Mouse (Mus musculus): Measurements from ENCODE around the gene Pou6f2.

DNA sequence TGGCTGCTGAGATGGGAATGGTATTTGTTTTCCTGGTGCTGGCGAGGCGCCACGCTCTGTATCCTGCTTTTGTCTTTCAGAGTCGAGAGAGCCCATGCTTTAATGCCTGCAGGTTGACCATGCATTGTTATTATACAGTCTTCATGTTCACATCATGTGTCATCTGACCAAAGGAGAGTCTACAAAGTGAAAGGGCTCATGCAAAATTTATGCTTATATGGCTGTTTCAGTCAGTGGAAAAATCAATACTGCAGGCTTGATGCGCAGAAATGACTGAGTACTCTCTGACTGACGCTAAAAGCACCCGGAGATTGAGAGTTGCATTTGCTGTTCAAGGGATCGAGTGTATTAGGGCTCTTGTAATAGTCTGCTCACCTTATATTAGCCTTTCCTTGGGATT is 74.1 kb downstream of the Pou6f2 start:
- no peak for TF ChIP-seq CTCF (IDR thresholded peaks at IDR 0.05; ENCODE audit: extremely low read depth, insufficient read depth, low read length)
- TF ChIP-seq POLR2A (IDR thresholded peaks at IDR 0.05; ENCODE audit: extremely low read depth, insufficient read depth, low read length), result no peak

All from cortical plate, adult 2 months (tissue).